Mouse (Mus musculus): ENCODE measurements around the gene Aqp6. TPM values are rescaled to one million over a fixed set of nuclear protein-coding genes. Genes with fewer than 3 reads are reported as not detected.

The Aqp6 gene
- polyA plus RNA-seq, 1 experiment, result not detected

- H3K27me3 ChIP-seq (ENCODE audit: control insufficient read depth), result peaks cover 80% of the 10 kb centered on the region
- H3K4me3 ChIP-seq (replicated peaks), result no peak overlapping the region
Observed at GRCm38 (mm10) chr15:99583463-99584344, 17.5 kb upstream of the Aqp6 start.

GRCm38 (mm10) chr15:99584407-99585202 is 16.6 kb upstream of the Aqp6 start:
- H3K27me3 ChIP-seq (ENCODE audit: control insufficient read depth), result peaks cover 89% of the 10 kb centered on the region
- no peaks in the 10 kb centered on the region for H3K4me1 ChIP-seq (ENCODE audit: control insufficient read depth)
- TF ChIP-seq TAL1 (IDR thresholded peaks at IDR 0.05; ENCODE audit: low read length) (no peak), GATA1 (IDR thresholded peaks at IDR 0.05; ENCODE audit: low read length) (no peak)
- H3K36me3 ChIP-seq (ENCODE audit: control insufficient read depth), result no peaks in the 10 kb centered on the region
- H3K9me3 ChIP-seq (ENCODE audit: control insufficient read depth, low read length), result no peaks in the 10 kb centered on the region
- no peak overlapping the region for H3K4me3 ChIP-seq (replicated peaks)

More at GRCm38 (mm10) chr15:99583463-99584344, 17.5 kb upstream of the Aqp6 start:
- Histone ChIP-seq H3K36me3 (ENCODE audit: control insufficient read depth) (no peaks in the 10 kb centered on the region), H3K4me1 (ENCODE audit: control insufficient read depth) (no peaks in the 10 kb centered on the region), H3K9me3 (ENCODE audit: control insufficient read depth, low read length) (no peaks in the 10 kb centered on the region)
- TF ChIP-seq TAL1 (IDR thresholded peaks at IDR 0.05; ENCODE audit: low read length) (no peak), GATA1 (IDR thresholded peaks at IDR 0.05; ENCODE audit: low read length) (no peak)

- no peak overlapping the region for H3K4me3 ChIP-seq (replicated peaks)
- no peaks in the 10 kb centered on the region for H3K36me3 ChIP-seq (ENCODE audit: control insufficient read depth)
- TF ChIP-seq TAL1 (IDR thresholded peaks at IDR 0.05; ENCODE audit: low read length) (no peak), GATA1 (IDR thresholded peaks at IDR 0.05; ENCODE audit: low read length) (no peak)
- H3K27me3 ChIP-seq (ENCODE audit: control insufficient read depth), result peaks cover 94% of the 10 kb centered on the region
- H3K9me3 ChIP-seq (ENCODE audit: control insufficient read depth, low read length), result no peaks in the 10 kb centered on the region
- no peaks in the 10 kb centered on the region for H3K4me1 ChIP-seq (ENCODE audit: control insufficient read depth)
Observed at GRCm38 (mm10) chr15:99585741-99586140, 15.5 kb upstream of the Aqp6 start.

GRCm38 (mm10) chr15:99586525-99586924 is 14.7 kb upstream of the Aqp6 start:
- no peak for TF ChIP-seq GATA1 (IDR thresholded peaks at IDR 0.05; ENCODE audit: low read length)
- Histone ChIP-seq H3K27me3 (ENCODE audit: control insufficient read depth) (peaks cover 94% of the 10 kb centered on the region), H3K4me1 (ENCODE audit: control insufficient read depth) (no peaks in the 10 kb centered on the region), H3K9me3 (ENCODE audit: control insufficient read depth, low read length) (no peaks in the 10 kb centered on the region), H3K36me3 (ENCODE audit: control insufficient read depth) (no peaks in the 10 kb centered on the region), H3K4me3 (replicated peaks) (no peak overlapping the region)

GRCm38 (mm10) chr15:99589237-99589636 is 12.0 kb upstream of the Aqp6 start:
- Histone ChIP-seq H3K4me1 (ENCODE audit: control insufficient read depth) (no peaks in the 10 kb centered on the region), H3K27me3 (ENCODE audit: control insufficient read depth) (peaks cover 98% of the 10 kb centered on the region)
- TF ChIP-seq GATA1 (IDR thresholded peaks at IDR 0.05; ENCODE audit: low read length) (no peak), TAL1 (IDR thresholded peaks at IDR 0.05; ENCODE audit: low read length) (no peak)

GRCm38 (mm10) chr15:99589704-99590103 is 11.5 kb upstream of the Aqp6 start:
- no peaks in the 10 kb centered on the region for H3K36me3 ChIP-seq (ENCODE audit: control insufficient read depth)
- H3K4me1 ChIP-seq (ENCODE audit: control insufficient read depth), result no peaks in the 10 kb centered on the region
- no peaks in the 10 kb centered on the region for H3K9me3 ChIP-seq (ENCODE audit: control insufficient read depth, low read length)
- TF ChIP-seq GATA1 (IDR thresholded peaks at IDR 0.05; ENCODE audit: low read length) (no peak), TAL1 (IDR thresholded peaks at IDR 0.05; ENCODE audit: low read length) (no peak)
- H3K27me3 ChIP-seq (ENCODE audit: control insufficient read depth), result peaks cover 98% of the 10 kb centered on the region
- no peak overlapping the region for H3K4me3 ChIP-seq (replicated peaks)

More at GRCm38 (mm10) chr15:99589237-99589636, 12.0 kb upstream of the Aqp6 start:
- Histone ChIP-seq H3K4me3 (replicated peaks) (no peak overlapping the region), H3K9me3 (ENCODE audit: control insufficient read depth, low read length) (no peaks in the 10 kb centered on the region), H3K36me3 (ENCODE audit: control insufficient read depth) (no peaks in the 10 kb centered on the region)

- no peaks in the 10 kb centered on the region for H3K4me1 ChIP-seq (ENCODE audit: control insufficient read depth)
- H3K36me3 ChIP-seq (ENCODE audit: control insufficient read depth), result no peaks in the 10 kb centered on the region
- no peak within 1 kb of the TSS for H3K4me3 ChIP-seq (replicated peaks)
- H3K27me3 ChIP-seq (ENCODE audit: control insufficient read depth), result peaks cover 98% of the 10 kb centered on the region
- TF ChIP-seq GATA1 (IDR thresholded peaks at IDR 0.05; ENCODE audit: low read length), result no peak
- TF ChIP-seq TAL1 (IDR thresholded peaks at IDR 0.05; ENCODE audit: low read length), result no peak
- H3K9me3 ChIP-seq (ENCODE audit: control insufficient read depth, low read length), result no peaks in the 10 kb centered on the region
Observed at GRCm38 (mm10) chr15:99590429-99591084, 10.6 kb upstream of the Aqp6 start, which contains the start of gene Aqp5. Gene Aqp5 (plus strand): TSS chr15:99590782.

GRCm38 (mm10) chr15:99592177-99592576 is 9.0 kb upstream of the Aqp6 start:
- Histone ChIP-seq H3K4me3 (replicated peaks) (no peak overlapping the region), H3K27me3 (ENCODE audit: control insufficient read depth) (peaks cover 93% of the 10 kb centered on the region), H3K9me3 (ENCODE audit: control insufficient read depth, low read length) (no peaks in the 10 kb centered on the region), H3K36me3 (ENCODE audit: control insufficient read depth) (no peaks in the 10 kb centered on the region), H3K4me1 (ENCODE audit: control insufficient read depth) (no peaks in the 10 kb centered on the region)
- no peak for TF ChIP-seq TAL1 (IDR thresholded peaks at IDR 0.05; ENCODE audit: low read length)
- TF ChIP-seq GATA1 (IDR thresholded peaks at IDR 0.05; ENCODE audit: low read length), result no peak
